Mouse (Mus musculus) kidney, embryonic 14.5 days (tissue): ENCODE results near the gene Epb41l1. TPM values are rescaled to one million over a fixed set of nuclear protein-coding genes. Genes with fewer than 3 reads are reported as not detected.

ENCODE experiments used
- microRNA-seq: library from miRNA; unstranded; fragments of <30 nt; microRNA quantifications from one replicate; pipeline ENCODE4, GENCODE M21; 2016
- polyA plus RNA-seq: library from polyadenylated mRNA; unstranded; fragments of >200 nt; fragmentation: Nextera tagmentation; extraction: Ambion mirVana; gene quantifications from 2 replicates; pipeline ENCODE4 v1.2.1, GENCODE M21; 2014

Gene Epb41l1
- polyA plus RNA-seq, 1 experiment from 2014 or later, result 2.5 TPM

Small RNA genes within 50 kb of the gene (microRNA-seq; reads per million reads assigned to microRNA genes)
- not detected for gene Gm22758

Other genes starting within 250 kb of the Epb41l1 start
- gene Rbm39, start 240.7 kb upstream of the Epb41l1 start, polyA plus RNA-seq, result 683 and 751 TPM in 2 replicates
- gene Phf20, start 224.4 kb upstream of the Epb41l1 start, polyA plus RNA-seq, result 68.8 and 71.7 TPM in 2 replicates
- 4.5 and 6.4 TPM in 2 replicates for gene Cnbd2, start 108.6 kb upstream of the Epb41l1 start, polyA plus RNA-seq
- gene Scand1, start 108.2 kb upstream of the Epb41l1 start, polyA plus RNA-seq, result 74.2 TPM in 2 replicates
- 34.0 and 45.2 TPM in 2 replicates for gene Aar2, start 126.7 kb downstream of the Epb41l1 start, polyA plus RNA-seq
- gene Dlgap4, start 192.8 kb downstream of the Epb41l1 start, polyA plus RNA-seq, result 77.7 and 78.6 TPM in 2 replicates